Mouse (Mus musculus): ENCODE results near the gene Prkg1.

- TF ChIP-seq CTCF (IDR thresholded peaks at IDR 0.05; ENCODE audit: low read depth, low read length) (peak; percentile 34; the same call in 1 of the 2 replicates), GATA1 (IDR thresholded peaks at IDR 0.05; ENCODE audit: borderline replicate concordance, low read length) (no peak)
These were observed 338.7 kb downstream of the Prkg1 start for GRCm38 (mm10) chr19:31426142-31426541.
